Mouse (Mus musculus) CH12F3 (cell line): ENCODE measurements around the gene 2310033P09Rik.

Source experiments
- in situ Hi-C: fragments of 300-500 bp; cut with MboI; formaldehyde crosslinking; loops from 2 replicates; pipeline ENCODE4 v1.14.3; 2020; ENCODE audit warnings: low sequenced_read_pairs

The 2310033P09Rik gene

GRCm38 (mm10) chr11:59228122-59228953 is 20.2 kb downstream of the 2310033P09Rik start, which contains the start of gene Arf1:
Arf1 (minus strand) TSS chr11:59228270.
- in situ Hi-C loops: no loop called here

DNA sequence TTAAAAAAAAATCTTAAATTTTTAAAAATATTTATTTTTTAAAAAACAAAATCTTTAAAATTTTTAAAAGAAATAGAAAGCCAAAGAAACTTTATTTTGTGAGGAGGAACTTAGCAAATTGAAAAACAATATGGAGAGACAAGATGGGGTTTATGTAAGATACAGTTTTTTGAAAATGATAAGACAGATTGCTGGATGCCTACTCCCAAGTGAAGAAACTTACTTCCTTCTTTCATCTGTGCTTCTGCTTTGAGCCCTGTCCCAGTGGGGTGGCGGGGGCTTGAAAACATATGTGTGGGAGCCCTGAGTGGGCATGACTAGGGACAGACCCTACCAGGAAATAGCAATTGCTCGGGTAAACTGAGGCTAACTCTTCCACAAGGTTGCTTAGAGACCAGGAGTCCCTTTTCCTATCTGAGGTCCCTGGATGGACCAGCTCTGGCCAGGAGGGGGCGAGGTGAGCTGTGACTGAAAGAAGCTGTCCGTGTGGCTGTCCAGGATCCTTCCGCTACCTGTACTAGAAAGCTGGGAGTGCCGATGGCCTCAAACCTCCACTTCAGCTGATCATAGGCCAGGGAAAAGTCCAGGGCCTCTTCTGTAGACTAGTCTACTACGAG is 22.1 kb downstream of the 2310033P09Rik start:
- in situ Hi-C loops: no loop called here

GRCm38 (mm10) chr11:59232797-59233196 is 24.7 kb downstream of the 2310033P09Rik start:
- in situ Hi-C loops: no loop called here

- in situ Hi-C loops: no loop called here
These were observed 30.7 kb downstream of the 2310033P09Rik start for GRCm38 (mm10) chr11:59238525-59239427.

GRCm38 (mm10) chr11:59239428-59239785 is 31.3 kb downstream of the 2310033P09Rik start:
- in situ Hi-C loops: no loop called here

DNA sequence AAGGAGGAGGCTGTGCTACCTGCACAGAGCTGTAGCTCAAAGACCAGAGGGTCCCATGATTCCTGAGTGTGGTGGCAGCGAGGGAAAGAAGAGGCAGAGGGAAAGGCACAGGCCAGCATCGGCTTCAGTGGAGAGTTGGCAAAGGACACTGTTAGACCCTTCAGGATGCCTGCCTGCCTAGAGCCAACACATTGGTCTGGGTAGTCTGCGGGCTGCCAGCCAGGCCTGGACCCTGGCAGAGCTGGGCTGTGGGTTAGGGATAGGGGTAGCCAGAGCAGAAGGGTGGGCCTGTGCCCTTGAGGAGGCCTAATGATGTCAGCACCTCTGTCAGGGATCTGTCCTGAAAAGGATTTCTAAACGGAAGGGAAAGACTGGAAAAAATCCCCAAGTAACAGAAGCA is 31.7 kb downstream of the 2310033P09Rik start:
- in situ Hi-C loops: no loop called here

GRCm38 (mm10) chr11:59241841-59242240 is 33.7 kb downstream of the 2310033P09Rik start:
- in situ Hi-C loops: no loop called here

DNA sequence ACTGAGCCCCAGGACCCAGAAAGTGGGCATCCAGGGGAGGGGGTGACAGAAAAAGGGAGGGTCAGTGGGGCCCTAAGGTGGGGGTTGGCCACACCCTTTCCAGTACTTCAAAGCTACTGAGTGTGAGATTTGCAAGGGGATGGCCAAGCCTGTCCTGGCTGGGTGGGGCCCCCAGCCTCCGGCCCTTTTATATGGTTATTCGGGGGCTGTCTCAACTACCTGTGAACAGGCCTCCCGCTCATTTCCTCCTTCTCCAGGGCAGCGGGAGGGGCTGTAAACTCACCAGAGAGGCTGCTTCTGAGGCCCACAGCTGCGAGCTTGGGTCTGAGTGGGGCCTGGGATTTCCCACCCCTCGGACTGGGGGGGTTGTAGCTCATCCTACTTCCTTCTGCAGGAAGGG is 35.7 kb downstream of the 2310033P09Rik start:
- in situ Hi-C loops: no loop called here

DNA sequence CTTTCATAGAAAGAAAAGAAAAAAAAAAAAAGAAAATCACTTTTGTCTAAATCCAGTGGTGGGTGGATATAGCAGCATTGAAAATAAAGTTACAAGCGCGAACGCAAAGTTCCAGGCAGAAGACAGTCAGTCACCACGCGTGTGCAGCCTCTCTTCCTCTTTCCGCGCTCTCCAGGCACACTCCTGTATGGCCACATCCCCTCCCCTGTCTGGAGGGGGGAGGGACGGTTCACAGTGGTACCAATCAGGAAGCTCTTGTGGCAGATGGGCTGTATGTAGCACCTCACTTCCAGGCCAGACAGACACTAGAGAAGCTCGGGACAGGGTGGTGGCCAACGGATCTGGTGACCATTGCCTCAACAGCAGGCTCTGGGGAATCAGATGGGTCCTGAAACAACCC is 40.0 kb downstream of the 2310033P09Rik start:
- in situ Hi-C loops: no loop called here

- in situ Hi-C loops: no loop called here
These were observed 51.5 kb downstream of the 2310033P09Rik start for GRCm38 (mm10) chr11:59259647-59260046.
